Mouse (Mus musculus) gastrocnemius, postnatal 25 days (tissue): ENCODE measurements around the gene Sun2. TPM values are rescaled to one million over a fixed set of nuclear protein-coding genes. Genes with fewer than 3 reads are reported as not detected.
A peak's percentile ranks its signal among the peaks of the same experiment; 100 is the strongest.

ENCODE experiments used
- DNase-seq: peaks from one replicate; pipeline ENCODE4 v3.0.0; 2022
- total RNA-seq, 2 experiments: library from RNA; stranded (reverse); gene quantifications; 1 replicate in 1 of 2; 2 replicates in 1 of 2; pipeline ENCODE4 v1.2.3; 2021

Sun2 gene
- total RNA-seq, 2 experiments from 2014 or later = 70.7 to 76.5 TPM

GRCm38 (mm10) chr15:79725190-79725789 is 17.0 kb downstream of the Sun2 start:
- DNase-seq = peak; percentile 51

GRCm38 (mm10) chr15:79723439-79723838 is 18.9 kb downstream of the Sun2 start:
- DNase-seq = peak; percentile 62

- DNase-seq = no peak
Measured at GRCm38 (mm10) chr15:79720796-79721195, 21.5 kb downstream of the Sun2 start.

GRCm38 (mm10) chr15:79720267-79720666 is 22.1 kb downstream of the Sun2 start:
- no peak for DNase-seq

GRCm38 (mm10) chr15:79716710-79717109 is 25.6 kb downstream of the Sun2 start:
- DNase-seq = no peak

GRCm38 (mm10) chr15:79715646-79716045 is 26.7 kb downstream of the Sun2 start:
- DNase-seq = no peak

- no peak for DNase-seq
Measured at GRCm38 (mm10) chr15:79708229-79708822, 34.0 kb downstream of the Sun2 start.

- no peak for DNase-seq
Measured at GRCm38 (mm10) chr15:79706603-79707214, 35.6 kb downstream of the Sun2 start.

- DNase-seq = no peak
Measured at GRCm38 (mm10) chr15:79697558-79698187, 44.7 kb downstream of the Sun2 start.

GRCm38 (mm10) chr15:79697011-79697410 is 45.3 kb downstream of the Sun2 start:
- DNase-seq = no peak

- no peak for DNase-seq
Measured at GRCm38 (mm10) chr15:79696508-79696907, 45.8 kb downstream of the Sun2 start.

GRCm38 (mm10) chr15:79695516-79695915 is 46.8 kb downstream of the Sun2 start:
- DNase-seq = no peak

GRCm38 (mm10) chr15:79694512-79694911 is 47.8 kb downstream of the Sun2 start:
- DNase-seq = no peak

- DNase-seq = no peak
Measured at GRCm38 (mm10) chr15:79693740-79694139, 48.6 kb downstream of the Sun2 start.

- DNase-seq = no peak
Measured at GRCm38 (mm10) chr15:79692334-79692733, 50.0 kb downstream of the Sun2 start.

GRCm38 (mm10) chr15:79691023-79691508 is 51.3 kb downstream of the Sun2 start:
- peak; percentile 53 for DNase-seq

- peak; percentile 98 for DNase-seq
Measured at GRCm38 (mm10) chr15:79690426-79691022, 51.8 kb downstream of the Sun2 start, which contains the start of gene Gtpbp1. Gene Gtpbp1 (plus strand): TSS chr15:79690845.

GRCm38 (mm10) chr15:79689662-79690425 is 52.5 kb downstream of the Sun2 start:
- DNase-seq = no peak

- DNase-seq = no peak
Measured at GRCm38 (mm10) chr15:79688268-79688956, 53.9 kb downstream of the Sun2 start.

GRCm38 (mm10) chr15:79687646-79688267 is 54.6 kb downstream of the Sun2 start, which contains the start of gene Josd1:
Gene Josd1 (minus strand): TSS chr15:79687919.
- DNase-seq = peak; percentile 95

GRCm38 (mm10) chr15:79687175-79687574 is 55.2 kb downstream of the Sun2 start:
- no peak for DNase-seq
